Mouse (Mus musculus): Measurements from ENCODE around the gene Pds5b.
"Not testable (repeated sequence)": the region's sequence is repeated elsewhere in the genome, so short reads cannot be mapped to it uniquely, and the experiment has no call there.

The Pds5b gene

DNA sequence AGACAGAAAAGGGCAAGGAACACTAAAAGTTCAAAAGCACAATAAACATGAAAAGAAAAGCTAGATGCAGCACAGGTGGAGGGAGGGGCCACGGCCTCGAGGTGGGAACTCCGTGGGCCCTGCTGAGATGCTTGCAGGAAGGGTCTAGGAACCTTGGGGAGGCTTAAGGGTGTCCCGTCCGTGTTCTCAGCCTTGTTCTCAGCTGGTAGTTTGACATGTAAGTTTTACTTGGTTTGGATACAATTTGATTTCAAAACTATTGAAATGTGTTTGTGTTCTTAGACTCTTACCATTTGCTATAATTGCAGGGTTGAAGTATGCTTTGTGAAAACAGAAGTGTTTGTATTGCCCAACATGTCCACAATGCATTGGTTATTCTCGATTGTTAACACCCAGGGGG lies 149.2 kb downstream of the Pds5b start:
- no peak for DNase-seq (ENCODE audit: low read depth, low spot score)

DNA sequence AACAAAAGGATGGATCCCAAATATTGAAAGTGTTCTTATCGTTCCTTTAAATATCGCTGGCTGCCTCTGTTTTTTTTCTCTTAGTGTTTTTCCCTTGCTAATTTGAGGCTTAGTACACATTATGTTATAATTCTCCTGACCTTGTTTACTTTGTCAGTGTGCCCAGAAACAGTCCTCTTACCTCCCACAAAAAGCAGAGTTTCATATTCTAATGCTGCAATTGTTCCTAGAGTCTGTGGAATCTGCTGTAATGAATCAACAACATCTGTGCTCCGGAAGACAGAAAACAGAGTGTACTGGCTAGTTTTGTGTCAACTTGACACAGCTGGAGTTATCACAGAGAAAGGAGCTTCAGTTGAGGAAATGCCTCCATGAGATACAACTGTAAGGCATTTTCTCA lies 149.8 kb downstream of the Pds5b start:
- DNase-seq (ENCODE audit: low read depth, low spot score), result no peak

DNA sequence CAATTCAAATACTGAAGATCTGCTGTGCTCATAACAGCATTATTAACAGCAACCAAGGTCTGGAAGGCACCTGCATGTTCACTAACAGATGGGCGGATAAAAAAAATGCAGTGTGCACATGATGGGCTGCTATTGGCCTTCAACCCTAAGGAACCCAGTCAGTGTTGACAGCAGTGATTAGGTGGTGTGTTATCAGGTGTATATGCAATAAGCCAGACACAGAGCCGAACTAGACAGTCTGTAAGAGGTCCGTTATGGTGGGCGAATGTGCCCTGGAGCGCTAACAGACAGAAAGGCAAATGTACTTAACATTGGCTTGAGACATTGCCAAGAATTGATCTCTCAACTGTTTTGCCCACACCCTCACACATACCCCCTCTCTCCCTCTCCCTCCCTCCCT lies 156.0 kb downstream of the Pds5b start:
- no peak for DNase-seq (ENCODE audit: low read depth, low spot score)

DNA sequence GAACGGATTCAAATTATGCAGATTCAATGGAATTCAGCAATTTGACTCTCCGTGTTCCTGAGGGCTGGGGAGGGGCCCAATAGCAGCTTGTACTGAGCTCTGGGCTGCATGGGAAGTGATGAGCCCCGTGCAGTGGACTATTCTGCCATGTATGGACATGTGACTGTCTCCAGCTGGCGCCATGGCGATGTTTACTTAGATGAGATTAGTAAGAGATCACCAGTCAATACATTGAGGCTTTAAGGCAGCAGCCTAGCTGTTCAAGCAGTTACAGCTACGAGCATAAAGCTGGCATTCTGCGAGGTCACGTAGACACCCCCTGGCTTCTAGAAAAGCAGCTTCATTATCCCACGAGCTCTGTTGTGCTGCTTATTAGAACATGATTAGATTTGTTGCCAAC lies 157.2 kb downstream of the Pds5b start:
- DNase-seq (ENCODE audit: low read depth, low spot score), result no peak

DNA sequence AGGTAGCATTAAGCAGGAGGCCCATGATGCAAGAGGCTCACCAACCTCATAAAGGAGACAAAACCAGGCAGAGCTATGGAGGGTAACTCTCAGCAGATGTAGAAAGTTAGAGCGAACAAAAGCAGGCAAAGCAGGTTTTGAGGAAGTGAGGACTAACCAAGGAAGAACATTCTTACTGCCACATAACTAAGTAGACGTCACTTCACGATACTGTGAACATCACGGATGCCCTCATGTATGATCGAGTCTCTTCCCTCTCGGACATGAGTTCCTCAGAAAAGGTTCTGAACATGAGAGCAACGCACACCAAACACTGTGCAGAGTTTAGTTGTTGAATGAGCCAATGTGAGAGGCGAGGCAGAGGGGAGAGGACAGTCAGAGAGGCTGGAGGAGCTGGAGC lies 163.2 kb downstream of the Pds5b start:
- DNase-seq (ENCODE audit: low read depth, low spot score), result no peak

DNA sequence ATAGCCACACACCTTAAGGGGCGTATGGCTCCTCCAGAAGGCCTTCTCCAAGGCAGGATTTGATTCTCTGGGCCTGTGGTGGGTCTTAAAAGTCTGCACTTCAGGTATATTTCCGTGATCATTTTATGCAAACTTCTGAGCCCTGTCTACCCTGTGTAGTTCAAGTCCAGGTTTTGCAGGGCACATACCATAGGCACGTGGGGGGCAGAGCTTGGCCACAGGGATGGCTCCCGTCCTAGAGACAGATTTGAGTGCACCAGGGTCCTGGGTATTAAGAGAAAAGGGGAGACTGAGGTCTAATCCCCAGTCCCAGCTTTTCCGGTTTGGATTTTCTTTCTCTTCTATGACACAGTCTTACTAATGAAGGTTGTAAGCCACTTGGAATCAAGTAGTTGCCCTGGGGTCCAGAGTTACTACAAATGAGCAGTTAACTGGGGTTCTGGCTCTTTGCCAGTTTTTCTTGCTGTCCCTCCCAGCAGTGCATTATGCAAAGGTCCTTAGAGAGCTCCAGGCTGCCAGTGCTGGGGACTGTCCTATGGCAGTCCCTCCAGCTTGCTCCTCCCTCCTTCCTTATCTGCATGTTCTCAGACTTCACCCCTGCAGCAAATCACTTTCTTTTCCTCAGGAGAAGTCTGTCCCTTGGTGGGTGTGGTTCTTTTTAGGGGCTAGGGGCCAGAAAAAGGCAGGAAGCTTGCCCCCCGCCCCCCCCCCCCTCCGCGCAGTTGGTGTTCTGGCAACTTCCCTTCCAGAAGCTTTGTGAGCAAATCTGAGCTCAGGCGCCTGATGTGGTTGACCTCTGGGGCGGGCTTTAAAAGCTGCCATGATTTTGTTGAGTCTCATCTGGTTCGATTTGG lies 166.4 kb downstream of the Pds5b start:
- DNase-seq (ENCODE audit: low read depth, low spot score), result no peak

DNA sequence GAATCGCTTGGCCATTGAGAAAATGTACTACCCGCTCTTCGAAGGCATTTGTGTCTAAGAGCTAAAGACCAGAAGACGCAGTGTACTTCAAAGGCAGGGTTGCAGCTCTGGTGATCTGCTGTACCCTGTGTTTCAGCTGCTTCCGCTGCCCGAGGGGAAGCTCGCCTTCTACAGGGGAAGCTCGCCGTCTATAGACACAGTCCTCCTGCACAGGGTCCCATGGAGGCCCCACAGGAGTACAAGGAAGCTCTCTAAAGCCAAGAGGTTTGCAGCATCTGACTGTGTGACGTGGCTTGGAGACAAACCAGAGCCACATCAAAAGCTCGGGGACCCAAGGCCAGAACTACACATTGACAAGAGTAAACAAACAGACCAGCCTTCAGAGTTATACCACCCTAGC lies 167.1 kb downstream of the Pds5b start:
- DNase-seq (ENCODE audit: low read depth, low spot score), result no peak

DNA sequence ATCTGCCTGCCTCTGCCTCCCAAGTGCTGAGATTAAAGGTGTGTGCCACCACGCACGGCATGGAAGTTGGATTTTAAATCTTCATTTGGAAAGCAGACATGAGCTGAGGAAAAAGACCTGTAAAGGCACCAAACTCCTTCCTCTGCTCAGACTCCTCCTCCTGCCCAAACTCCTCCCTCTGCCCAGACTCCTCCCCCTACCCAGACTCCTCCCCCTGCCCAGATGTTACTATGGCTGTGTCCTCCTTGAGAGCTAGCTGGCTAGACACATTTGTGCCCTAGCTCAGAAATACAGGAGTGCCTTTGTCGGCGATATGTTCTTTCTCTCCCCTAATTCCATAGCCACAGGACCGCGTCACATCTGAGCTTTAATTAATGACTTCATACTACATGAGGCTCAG lies 172.4 kb downstream of the Pds5b start:
- DNase-seq (ENCODE audit: low read depth, low spot score), result no peak

DNA sequence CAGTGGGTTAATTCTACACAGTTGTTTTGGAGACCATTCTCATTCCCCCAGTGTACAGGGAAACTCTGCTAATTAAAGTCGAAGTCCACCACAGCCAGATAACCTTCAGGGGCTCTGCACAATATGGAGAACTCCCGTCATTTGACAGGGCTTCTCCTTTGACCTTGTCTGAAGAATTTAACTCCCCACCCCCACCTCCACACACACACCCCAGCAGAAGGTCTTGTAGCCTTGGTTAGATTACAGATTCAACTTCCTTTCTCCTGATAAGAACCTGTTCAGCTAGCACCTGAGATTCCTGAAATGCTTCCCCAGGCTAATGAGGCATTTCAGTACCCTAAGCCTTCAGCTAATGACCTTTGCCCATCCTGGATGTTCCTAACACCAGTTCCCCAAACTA lies 177.3 kb downstream of the Pds5b start:
- DNase-seq (ENCODE audit: low read depth, low spot score), result no peak

DNA sequence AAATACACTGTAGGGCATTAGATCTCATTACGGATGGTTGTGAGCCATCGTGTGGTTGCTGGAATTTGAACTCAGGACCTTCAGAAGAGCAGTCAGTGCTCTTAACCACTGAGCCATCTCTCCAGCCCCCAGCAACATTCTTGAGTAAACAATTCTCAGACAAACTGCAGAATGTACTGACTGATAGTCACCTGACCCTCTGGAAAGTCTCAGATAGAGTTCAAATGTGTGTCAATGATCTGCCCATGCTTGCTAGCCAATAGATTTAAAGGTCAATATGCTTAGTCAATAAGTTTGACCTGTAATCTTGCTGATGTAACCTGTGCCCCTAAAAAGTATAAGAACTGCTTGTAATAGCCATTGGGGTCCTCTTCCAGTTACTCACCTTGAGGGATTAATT lies 178.6 kb downstream of the Pds5b start:
- not testable (repeated sequence) for DNase-seq (ENCODE audit: low read depth, low spot score)

DNA sequence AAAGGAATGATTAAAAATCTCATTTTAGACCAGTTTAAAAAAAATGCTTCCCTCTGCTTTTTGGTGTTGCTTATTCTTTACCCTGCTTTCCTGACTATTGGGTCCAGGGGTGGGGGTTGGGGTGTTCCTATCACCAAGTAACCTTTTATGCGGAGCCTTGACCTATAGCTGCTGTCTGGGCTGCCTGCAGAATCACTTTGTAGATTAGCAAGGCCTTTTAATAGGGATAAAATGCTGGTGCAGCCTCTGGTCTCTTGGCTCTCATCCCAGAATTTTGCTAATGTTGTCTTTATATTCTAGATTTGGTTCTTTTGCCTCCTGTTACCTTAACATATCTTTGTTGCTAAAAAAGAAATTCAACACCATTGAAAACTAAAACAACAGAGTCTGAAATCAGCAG lies 181.0 kb downstream of the Pds5b start:
- DNase-seq (ENCODE audit: low read depth, low spot score), result no peak

DNA sequence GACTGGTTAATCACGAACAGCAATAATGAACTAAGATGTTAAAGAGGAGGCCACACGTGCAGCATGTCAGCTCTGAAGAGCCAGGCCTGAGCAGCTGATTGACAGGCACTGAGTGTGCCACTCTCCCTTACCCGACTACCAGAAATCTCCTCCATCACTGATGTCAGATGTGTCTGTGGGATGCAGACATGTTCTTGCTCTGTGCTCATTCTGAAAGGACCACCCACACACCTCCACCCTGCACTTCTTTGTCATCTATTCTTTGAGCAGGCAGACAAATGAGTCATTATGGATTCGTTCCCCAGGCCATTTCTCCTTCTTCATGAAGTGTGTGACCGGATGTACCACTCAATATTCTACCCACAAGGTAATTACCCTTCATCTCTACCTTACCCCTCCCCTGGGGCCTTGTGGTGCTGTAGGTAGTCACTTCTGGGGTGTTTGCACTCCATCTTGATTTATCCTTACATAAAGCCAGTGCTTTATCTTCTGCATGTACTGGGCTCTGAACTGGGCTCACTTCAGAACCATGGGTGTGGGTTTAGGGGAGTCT lies 186.2 kb downstream of the Pds5b start:
- no peak for DNase-seq (ENCODE audit: low read depth, low spot score)

Measured in brain, embryonic 18.5 days (tissue).